Mouse (Mus musculus): ENCODE measurements around the gene Spink2.
A peak's percentile ranks its signal among the peaks of the same experiment; 100 is the strongest.
"Not testable (repeated sequence)": the region's sequence is repeated elsewhere in the genome, so short reads cannot be mapped to it uniquely, and the experiment has no call there.

Gene Spink2

GRCm38 (mm10) chr5:77211236-77211635 is at the start of gene Spink2:
Gene Spink2 (minus strand): TSS chr5:77211471.
- peak; percentile 72 for DNase-seq

GRCm38 (mm10) chr5:77260141-77260540 is 48.9 kb upstream of the Spink2 start:
- no peak for DNase-seq

- no peak for DNase-seq
Observed at GRCm38 (mm10) chr5:77259315-77259714, 48.0 kb upstream of the Spink2 start.

- DNase-seq = no peak
Observed at GRCm38 (mm10) chr5:77257603-77258002, 46.3 kb upstream of the Spink2 start.

GRCm38 (mm10) chr5:77254402-77254801 is 43.1 kb upstream of the Spink2 start:
- no peak for DNase-seq

GRCm38 (mm10) chr5:77253154-77253553 is 41.9 kb upstream of the Spink2 start:
- DNase-seq = no peak

- no peak for DNase-seq
Observed at GRCm38 (mm10) chr5:77252115-77252827, 41.0 kb upstream of the Spink2 start.

GRCm38 (mm10) chr5:77251656-77252055 is 40.4 kb upstream of the Spink2 start:
- no peak for DNase-seq

GRCm38 (mm10) chr5:77250083-77250482 is 38.8 kb upstream of the Spink2 start:
- no peak for DNase-seq

- DNase-seq = peak; percentile 44
Observed at GRCm38 (mm10) chr5:77245787-77246671, 34.8 kb upstream of the Spink2 start.

- DNase-seq = no peak
Observed at GRCm38 (mm10) chr5:77245463-77245786, 34.2 kb upstream of the Spink2 start.

- DNase-seq = no peak
Observed at GRCm38 (mm10) chr5:77244331-77244987, 33.2 kb upstream of the Spink2 start.

- no peak for DNase-seq
Observed at GRCm38 (mm10) chr5:77237104-77237503, 25.8 kb upstream of the Spink2 start.

GRCm38 (mm10) chr5:77234921-77235320 is 23.6 kb upstream of the Spink2 start:
- no peak for DNase-seq

- not testable (repeated sequence) for DNase-seq
Observed at GRCm38 (mm10) chr5:77231863-77232262, 20.6 kb upstream of the Spink2 start.

- peak; percentile 20 for DNase-seq
Observed at GRCm38 (mm10) chr5:77228986-77229385, 17.7 kb upstream of the Spink2 start.

GRCm38 (mm10) chr5:77223043-77223975 is 12.0 kb upstream of the Spink2 start:
- peak; percentile 12 for DNase-seq

GRCm38 (mm10) chr5:77217724-77218123 is 6.5 kb upstream of the Spink2 start:
- DNase-seq = peak; percentile 41

- DNase-seq = peak; percentile 83
Observed at GRCm38 (mm10) chr5:77217211-77217610, 5.9 kb upstream of the Spink2 start.

- no peak for DNase-seq
Observed at GRCm38 (mm10) chr5:77206134-77206533, 5.1 kb downstream of the Spink2 start.

GRCm38 (mm10) chr5:77202238-77202637 is 9.0 kb downstream of the Spink2 start:
- DNase-seq = no peak

GRCm38 (mm10) chr5:77200695-77201094 is 10.6 kb downstream of the Spink2 start:
- no peak for DNase-seq
